Comparison of ENCODE assay signal across 8 mouse cellular contexts in genomic region chr6:118593377-118594061, GRCm38 (mm10). TPM values are rescaled to one million over a fixed set of nuclear protein-coding genes. Genes with fewer than 3 reads are reported as not detected.
DNase-seq lines count a peak whose midpoint lies in the region; ATAC-seq lines count a peak whose summit lies in the region.

No protein-coding gene starts in this region.

- H3K27me3 ChIP-seq in heart, embryonic 14.5 days (ENCODE audit: control insufficient read depth, insufficient read depth, low read length) = peaks cover 8% of the 10 kb centered on the region; the same call in 1 of the 2 replicates
- peaks cover 57% of the 10 kb centered on the region for H3K27me3 ChIP-seq in embryonic facial prominence, embryonic 10.5 days (replicated peaks; ENCODE audit: low read depth, poor library complexity, severe bottlenecking)
- no peaks in the 10 kb centered on the region for H3K27me3 ChIP-seq in intestine, embryonic 15.5 days (replicated peaks)
- peaks cover 52% of the 10 kb centered on the region for H3K27me3 ChIP-seq in liver, embryonic 15.5 days
- peaks cover 29% of the 10 kb centered on the region for H3K27me3 ChIP-seq in neural tube, embryonic 13.5 days

- H3K9ac ChIP-seq in heart, embryonic 14.5 days (ENCODE audit: low read length) = no peak overlapping the region
- H3K9ac ChIP-seq in intestine, embryonic 15.5 days = peak overlapping the region; percentile 33
- H3K9ac ChIP-seq in liver, embryonic 15.5 days = no peak overlapping the region
- peak overlapping the region; percentile 58 for H3K9ac ChIP-seq in neural tube, embryonic 13.5 days

- H3K27ac ChIP-seq in heart, embryonic 14.5 days (replicated peaks in 1 of 2; ENCODE audit: control insufficient read depth in 1 of 2, insufficient read depth in 1 of 2, low read depth in 2 of 2, low read length in 2 of 2) = no peak overlapping the region
- H3K27ac ChIP-seq in embryonic facial prominence, embryonic 10.5 days (replicated peaks) = peak overlapping the region; percentile 16
- H3K27ac ChIP-seq in intestine, embryonic 15.5 days = no peak overlapping the region
- H3K27ac ChIP-seq in liver, embryonic 15.5 days (replicated peaks) = no peak overlapping the region
- no peak overlapping the region for H3K27ac ChIP-seq in neural tube, embryonic 13.5 days (replicated peaks)

- H3K36me3 ChIP-seq in heart, embryonic 14.5 days (ENCODE audit: control insufficient read depth, insufficient read depth, low read length) = peaks cover 76% of the 10 kb centered on the region
- no peaks in the 10 kb centered on the region; the same call in 1 of the 2 replicates for H3K36me3 ChIP-seq in embryonic facial prominence, embryonic 10.5 days (replicated peaks)
- H3K36me3 ChIP-seq in intestine, embryonic 15.5 days = no peaks in the 10 kb centered on the region
- H3K36me3 ChIP-seq in liver, embryonic 15.5 days (replicated peaks) = no peaks in the 10 kb centered on the region
- H3K36me3 ChIP-seq in neural tube, embryonic 13.5 days = peaks cover 32% of the 10 kb centered on the region

- H3K4me1 ChIP-seq in heart, embryonic 14.5 days (ENCODE audit: control insufficient read depth in 2 of 2, insufficient read depth in 2 of 2, low read length in 2 of 2) = peaks cover 6 to 8% of the 10 kb centered on the region in 2 experiments; a peak in 1 of 4 replicates
- peaks cover 17% of the 10 kb centered on the region for H3K4me1 ChIP-seq in embryonic facial prominence, embryonic 10.5 days
- H3K4me1 ChIP-seq in intestine, embryonic 15.5 days (replicated peaks) = 0 out of 2 replicates have a peak, but pooled peaks cover 6% of the 10 kb centered on the region
- peaks cover 9% of the 10 kb centered on the region; the same call in 1 of the 2 replicates for H3K4me1 ChIP-seq in liver, embryonic 15.5 days (replicated peaks)
- peaks cover 17% of the 10 kb centered on the region for H3K4me1 ChIP-seq in neural tube, embryonic 13.5 days (replicated peaks)

- H3K9me3 ChIP-seq in heart, embryonic 14.5 days (ENCODE audit: control insufficient read depth, low read length) = no peaks in the 10 kb centered on the region
- no peaks in the 10 kb centered on the region for H3K9me3 ChIP-seq in embryonic facial prominence, embryonic 10.5 days
- no peaks in the 10 kb centered on the region for H3K9me3 ChIP-seq in intestine, embryonic 15.5 days
- H3K9me3 ChIP-seq in liver, embryonic 15.5 days (replicated peaks) = no peaks in the 10 kb centered on the region
- H3K9me3 ChIP-seq in neural tube, embryonic 13.5 days = no peaks in the 10 kb centered on the region

- 31% methylated on average over 34 of the region's 34 CpGs for WGBS in heart, embryonic 14.5 days
- under 1% methylated on average over 34 of the region's 34 CpGs for WGBS in embryonic facial prominence, embryonic 10.5 days
- 5% methylated on average over 34 of the region's 34 CpGs for WGBS in intestine, embryonic 15.5 days
- WGBS in liver, embryonic 15.5 days (ENCODE audit: insufficient replicate concordance) = under 1% methylated on average over 34 of the region's 34 CpGs
- WGBS in neural tube, embryonic 13.5 days = 1% methylated on average over 34 of the region's 34 CpGs

- no peak for DNase-seq in heart, adult 8-10 months (ENCODE audit: low spot score)
- DNase-seq in embryonic facial prominence, embryonic 10.5 days (ENCODE audit: low spot score) = peak; percentile 54
- no peak for DNase-seq in frontal cortex, postnatal 10 days (ENCODE audit: low spot score in 2 of 2)

- 0 out of 2 replicates have a peak, but pooled peaks have one; percentile 10 for ATAC-seq in heart, embryonic 14.5 days (ENCODE audit: insufficient number of reproducible peaks, insufficient read depth, low FRiP score, low read depth)
- ATAC-seq in intestine, embryonic 15.5 days = peak; percentile 91
- 0 out of 2 replicates have a peak, but pooled peaks have one; percentile 31 for ATAC-seq in liver, embryonic 15.5 days (ENCODE audit: insufficient read depth)
- peak; percentile 73 for ATAC-seq in neural tube, embryonic 13.5 days (ENCODE audit: low read depth)
- no peak for ATAC-seq in frontal cortex, adult (ENCODE audit: low TSS enrichment)

- H3K4me3 ChIP-seq in heart, embryonic 14.5 days (ENCODE audit: control insufficient read depth in 1 of 2, insufficient read depth in 1 of 2, low read depth in 1 of 2, low read length in 2 of 2) = peak overlapping the region; percentile 21 to 24
- H3K4me3 ChIP-seq in embryonic facial prominence, embryonic 10.5 days = peak overlapping the region; percentile 63
- H3K4me3 ChIP-seq in intestine, embryonic 15.5 days (replicated peaks) = peak overlapping the region; percentile 41
- H3K4me3 ChIP-seq in liver, embryonic 15.5 days (replicated peaks) = peak overlapping the region; percentile 44
- peak overlapping the region; percentile 36 for H3K4me3 ChIP-seq in neural tube, embryonic 13.5 days

- peak overlapping the region; percentile 58 for H3K4me2 ChIP-seq in heart, embryonic 14.5 days (ENCODE audit: low read length)
- H3K4me2 ChIP-seq in intestine, embryonic 15.5 days (replicated peaks) = peak overlapping the region; percentile 83
- peak overlapping the region; percentile 68 for H3K4me2 ChIP-seq in liver, embryonic 15.5 days
- peak overlapping the region; percentile 74 for H3K4me2 ChIP-seq in neural tube, embryonic 13.5 days

RNA-seq across cellular contexts. Expression of gene Ankrd26, which starts 31.5 kb away (rescaled TPM):
- polyA plus RNA-seq in heart, embryonic 14.5 days (2014; fragmentation: Nextera tagmentation; extraction: Ambion mirVana) = 6.6 and 8.0 TPM in 2 replicates
- 1 to 10 TPM; 1.6 to 3.5 (median 2.4) TPM for total RNA-seq in heart, adult 8-10 months (2022)
- polyA plus RNA-seq in embryonic facial prominence, embryonic 10.5 days (2016; fragmentation: Nextera tagmentation; extraction: Ambion mirVana) = 18.8 and 20.4 TPM in 2 replicates
- 10.5 and 11.2 TPM in 2 replicates for polyA plus RNA-seq in intestine, embryonic 15.5 days (2015; fragmentation: Nextera tagmentation; extraction: Ambion mirVana)
- polyA plus RNA-seq in liver, embryonic 15.5 days (2015; fragmentation: Nextera tagmentation; extraction: Ambion mirVana) = 4.7 and 5.1 TPM in 2 replicates
- polyA plus RNA-seq in neural tube, embryonic 13.5 days (2015; fragmentation: Nextera tagmentation; extraction: Ambion mirVana) = 14.5 and 16.8 TPM in 2 replicates

Comparison
In these comparisons a context has a peak if more than half of its experiments do, and no peak if none do; other contexts are left out.
1. H3K9ac ChIP-seq: peak in intestine, embryonic 15.5 days (single experiment) and neural tube, embryonic 13.5 days (single experiment); none in heart, embryonic 14.5 days (single experiment) and liver, embryonic 15.5 days (single experiment).
2. Peak in every context shown above with its lines, with median percentiles within 50 percentile points of each other: H3K4me2 ChIP-seq and H3K4me3 ChIP-seq.